ENCODE assay signal across 22 mouse cellular contexts in genomic region chr1:189290885-189291284, GRCm38 (mm10).
DNase-seq lines count a peak whose midpoint lies in the region; ATAC-seq and TF ChIP-seq lines count a peak whose summit lies in the region.
"Had no signal": no experiment of that assay in that cellular context is flagged by ENCODE, and none has a peak within 500 bp of the region (broad histone marks: within the 10 kb centered on the region; RNA-seq: fewer than 3 reads in every experiment).

No protein-coding gene starts in this region.

- 50% methylated on average over 3 of the region's 3 CpGs for whole genome bisulfite sequencing in liver, postnatal 0 days (ENCODE audit: insufficient replicate concordance)

- no peak overlapping the region for H3K4me3 ChIP-seq in liver, postnatal 0 days (ENCODE audit: low read depth, low read length)
- H3K4me3 ChIP-seq: heart, embryonic 15.5 days; neural tube, embryonic 12.5 days had no signal

- H3K27ac ChIP-seq in liver, postnatal 0 days (ENCODE audit: low read depth): no peak overlapping the region
- H3K27ac ChIP-seq: heart, embryonic 15.5 days; hindbrain, postnatal 0 days; kidney, postnatal 0 days; neural tube, embryonic 12.5 days; stomach, postnatal 0 days had no signal

- H3K4me1 ChIP-seq in liver, postnatal 0 days (ENCODE audit: insufficient read depth): no peaks in the 10 kb centered on the region
- H3K4me1 ChIP-seq: heart, embryonic 15.5 days; neural tube, embryonic 12.5 days had no signal

- TF ChIP-seq EP300 in liver, postnatal 0 days (IDR thresholded peaks at IDR 0.05; ENCODE audit: low read depth): no peak

- H3K27me3 ChIP-seq in liver, postnatal 0 days (ENCODE audit: insufficient read depth, low read length): no peaks in the 10 kb centered on the region
- H3K27me3 ChIP-seq: CH12.LX; heart, embryonic 15.5 days; neural tube, embryonic 12.5 days had no signal

- no peak for TF ChIP-seq CTCF in liver, postnatal 0 days (IDR thresholded peaks at IDR 0.05; ENCODE audit: low read depth)

- no peaks in the 10 kb centered on the region for H3K36me3 ChIP-seq in liver, postnatal 0 days (replicated peaks; ENCODE audit: insufficient read depth, low read length)
- H3K36me3 ChIP-seq: heart, embryonic 15.5 days; neural tube, embryonic 12.5 days had no signal

- no peak for ATAC-seq in liver, postnatal 0 days
- ATAC-seq: hindbrain, postnatal 0 days had no signal

- H3K4me2 ChIP-seq in liver, postnatal 0 days (ENCODE audit: low read depth, low read length): no peak overlapping the region
- H3K4me2 ChIP-seq: heart, embryonic 15.5 days; neural tube, embryonic 12.5 days had no signal

- DNase-seq in right cerebral cortex, adult 18-20 months: peak; percentile 73
- no peak for DNase-seq in right cerebral cortex, postnatal 4 days
- DNase-seq in layer of hippocampus, postnatal 14 days (ENCODE audit: low spot score in 2 of 2): peak; percentile 29 to 46
- DNase-seq in right cerebral cortex, adult 2 months (ENCODE audit: low spot score in 2 of 2): peak; percentile 57 to 62
- no peak for DNase-seq in liver, postnatal 0 days
- DNase-seq in lung, postnatal 25 days (ENCODE audit: low spot score): no peak
- DNase-seq in ovary, adult 18-20 months (ENCODE audit: low spot score): no peak
- DNase-seq: cerebellum, adult 9-11 months; gastrocnemius, postnatal 10 days; heart, adult 18-20 months; kidney, adult 11 months; liver; lung, adult 18-20 months; lung, postnatal 36 days; retina, postnatal 1 day; thymus, postnatal 36 days had no signal

- H3K9me3 ChIP-seq in liver, postnatal 0 days (ENCODE audit: low read length): no peaks in the 10 kb centered on the region
- H3K9me3 ChIP-seq: heart, embryonic 15.5 days; neural tube, embryonic 12.5 days had no signal

- H3K9ac ChIP-seq in liver, postnatal 0 days (replicated peaks): no peak overlapping the region
- H3K9ac ChIP-seq: heart, embryonic 15.5 days; neural tube, embryonic 12.5 days had no signal

Comparison
In these comparisons a context has a peak if more than half of its experiments do, and no peak if none do; other contexts are left out.
1. DNase-seq: peak in right cerebral cortex, adult 18-20 months (single experiment), layer of hippocampus, postnatal 14 days (2 of 2) and right cerebral cortex, adult 2 months (2 of 2); none in right cerebral cortex, postnatal 4 days (single experiment), liver, postnatal 0 days (single experiment), lung, postnatal 25 days (single experiment) and ovary, adult 18-20 months (single experiment).